Mouse (Mus musculus) myocyte (in vitro differentiated cells): ENCODE measurements around the gene Zp3r.

Source experiments
- E2F4 ChIP-seq: IDR thresholded peaks from one replicate; pipeline ENCODE4 v1.6.1; 2011; ENCODE audit warnings: mild to moderate bottlenecking, control low read depth, moderate library complexity; ENCODE audit not compliant: insufficient read depth
- MAX ChIP-seq: IDR thresholded peaks from one replicate; pipeline ENCODE4 v1.6.1; 2011; ENCODE audit warnings: low read depth, mild to moderate bottlenecking, control low read depth
- MYOG ChIP-seq, 3 experiments: IDR thresholded peaks; one replicate each; pipeline ENCODE4 v1.6.1; 2011; ENCODE audit warnings: control low read depth in 2 of 3, low read depth in 2 of 3, mild to moderate bottlenecking in 2 of 3; ENCODE audit not compliant: insufficient read length in 2 of 3, control insufficient read depth in 1 of 3, insufficient read depth in 1 of 3
- POLR2A ChIP-seq: IDR thresholded peaks from one replicate; pipeline ENCODE4 v1.6.1; 2011; ENCODE audit warnings: low read depth, mild to moderate bottlenecking, control low read depth, moderate library complexity; ENCODE audit not compliant: insufficient read length
- SRF ChIP-seq: IDR thresholded peaks from one replicate; pipeline ENCODE4 v1.6.1; 2011; ENCODE audit warnings: low read depth; ENCODE audit not compliant: control insufficient read depth, insufficient read length
- TCF12 ChIP-seq: IDR thresholded peaks from one replicate; pipeline ENCODE4 v1.6.1; 2011; ENCODE audit warnings: mild to moderate bottlenecking, control low read depth; ENCODE audit not compliant: poor library complexity, insufficient read depth, severe bottlenecking
- USF1 ChIP-seq: IDR thresholded peaks from one replicate; pipeline ENCODE4 v1.6.1; 2011; ENCODE audit warnings: low read depth, mild to moderate bottlenecking, control low read depth, moderate library complexity

DNA sequence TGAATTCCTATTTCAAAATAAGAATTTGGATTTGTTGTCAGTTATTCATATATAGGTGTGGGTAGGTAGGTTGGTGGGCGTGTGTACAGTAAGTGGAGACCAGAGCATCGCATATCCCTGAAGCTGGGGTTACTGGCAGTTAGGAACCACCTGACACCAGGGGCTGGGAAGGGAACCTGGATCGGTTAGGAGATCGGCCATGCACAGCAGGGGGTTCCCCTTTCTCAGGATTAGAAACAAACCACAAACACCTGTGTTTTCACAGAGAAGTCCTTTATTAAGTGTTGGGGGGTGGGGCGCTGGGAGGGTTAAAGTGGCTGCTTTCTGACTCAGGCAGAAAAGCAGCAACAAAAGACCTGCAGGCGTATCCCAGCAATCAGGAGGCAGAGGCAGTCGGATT is 80.3 kb downstream of the Zp3r start:
- TF ChIP-seq MYOG (IDR thresholded peaks at IDR 0.05; ENCODE audit: control insufficient read depth in 1 of 3, insufficient read depth in 1 of 3, insufficient read length in 2 of 3, low read depth in 2 of 3) (no peak), POLR2A (no peak), SRF (no peak), USF1 (no peak), TCF12 (no peak), E2F4 (no peak), MAX (no peak)
